Mouse (Mus musculus) ovary, adult 18-20 months (tissue): ENCODE results near the gene Txk.

Experiments
- DNase-seq: peaks from one replicate; pipeline ENCODE4 v3.0.0; 2022; ENCODE audit warnings: low spot score, mixed read lengths

Txk gene

GRCm38 (mm10) chr5:72752585-72752984 is at the start of gene Txk:
TSS of gene Txk (minus strand) at chr5:72752777.
- DNase-seq = no peak

GRCm38 (mm10) chr5:72798563-72798962 is 46.0 kb upstream of the Txk start:
- no peak for DNase-seq

GRCm38 (mm10) chr5:72796186-72796613 is 43.6 kb upstream of the Txk start:
- no peak for DNase-seq

- DNase-seq = no peak
These were observed 40.8 kb upstream of the Txk start for GRCm38 (mm10) chr5:72793309-72793850.

- DNase-seq = no peak
These were observed 39.2 kb upstream of the Txk start for GRCm38 (mm10) chr5:72791789-72792188.

GRCm38 (mm10) chr5:72791386-72791785 is 38.8 kb upstream of the Txk start:
- DNase-seq = no peak

- no peak for DNase-seq
These were observed 32.9 kb upstream of the Txk start for GRCm38 (mm10) chr5:72785451-72785850.

- no peak for DNase-seq
These were observed 32.1 kb upstream of the Txk start for GRCm38 (mm10) chr5:72784719-72785118.

GRCm38 (mm10) chr5:72783957-72784356 is 31.4 kb upstream of the Txk start:
- DNase-seq = no peak

GRCm38 (mm10) chr5:72783123-72783522 is 30.5 kb upstream of the Txk start:
- no peak for DNase-seq

GRCm38 (mm10) chr5:72781776-72782175 is 29.2 kb upstream of the Txk start:
- DNase-seq = no peak

- DNase-seq = no peak
These were observed 24.0 kb upstream of the Txk start for GRCm38 (mm10) chr5:72776595-72776994.

- no peak for DNase-seq
These were observed 23.6 kb upstream of the Txk start for GRCm38 (mm10) chr5:72776127-72776526.

- no peak for DNase-seq
These were observed 17.3 kb upstream of the Txk start for GRCm38 (mm10) chr5:72769841-72770240.

- no peak for DNase-seq
These were observed 11.0 kb upstream of the Txk start for GRCm38 (mm10) chr5:72763546-72763945.

GRCm38 (mm10) chr5:72763025-72763424 is 10.4 kb upstream of the Txk start:
- DNase-seq = no peak

- DNase-seq = no peak
These were observed 9.2 kb upstream of the Txk start for GRCm38 (mm10) chr5:72761758-72762157.

GRCm38 (mm10) chr5:72761237-72761636 is 8.7 kb upstream of the Txk start:
- DNase-seq = no peak

GRCm38 (mm10) chr5:72758925-72759924 is 6.6 kb upstream of the Txk start:
- DNase-seq = no peak

GRCm38 (mm10) chr5:72757155-72757773 is 4.7 kb upstream of the Txk start:
- no peak for DNase-seq

GRCm38 (mm10) chr5:72755941-72756340 is 3.4 kb upstream of the Txk start:
- DNase-seq = no peak

- DNase-seq = no peak
These were observed 2.5 kb upstream of the Txk start for GRCm38 (mm10) chr5:72755035-72755434.
